Mouse (Mus musculus): ENCODE results near the gene Crtac1. TPM values are rescaled to one million over a fixed set of nuclear protein-coding genes. Genes with fewer than 3 reads are reported as not detected.

Crtac1 gene
- polyA plus RNA-seq, 1 experiment: 77.2 TPM

DNA sequence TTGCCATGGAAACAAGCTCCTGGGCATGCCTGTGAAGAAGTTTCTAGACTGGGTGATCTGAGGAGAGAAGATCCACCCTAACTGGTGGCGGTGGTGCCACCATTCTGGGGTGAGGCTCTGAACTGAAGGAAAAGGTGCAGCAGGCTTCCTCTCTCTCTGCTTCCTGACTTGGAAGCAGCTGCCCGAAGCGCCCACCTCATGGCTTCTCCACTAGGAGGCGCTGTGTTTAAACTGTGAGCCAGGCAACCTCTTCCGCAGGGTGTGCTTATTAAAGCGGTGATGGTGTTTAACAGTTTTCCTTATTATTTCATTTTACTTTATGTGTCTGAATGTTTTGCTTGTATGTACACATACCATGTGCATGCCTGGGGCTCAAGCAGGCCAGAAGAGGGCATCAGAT lies 90.4 kb downstream of the Crtac1 start:
- peak in 1 of 2 experiments; percentile 64 for DNase-seq (ENCODE audit: extremely low spot score in 1 of 2, low spot score in 1 of 2)

- DNase-seq (ENCODE audit: extremely low spot score in 1 of 2, low spot score in 1 of 2): peak in 1 of 2 experiments; percentile 64
Observed at GRCm38 (mm10) chr19:42332081-42332736, 99.4 kb downstream of the Crtac1 start.

DNA sequence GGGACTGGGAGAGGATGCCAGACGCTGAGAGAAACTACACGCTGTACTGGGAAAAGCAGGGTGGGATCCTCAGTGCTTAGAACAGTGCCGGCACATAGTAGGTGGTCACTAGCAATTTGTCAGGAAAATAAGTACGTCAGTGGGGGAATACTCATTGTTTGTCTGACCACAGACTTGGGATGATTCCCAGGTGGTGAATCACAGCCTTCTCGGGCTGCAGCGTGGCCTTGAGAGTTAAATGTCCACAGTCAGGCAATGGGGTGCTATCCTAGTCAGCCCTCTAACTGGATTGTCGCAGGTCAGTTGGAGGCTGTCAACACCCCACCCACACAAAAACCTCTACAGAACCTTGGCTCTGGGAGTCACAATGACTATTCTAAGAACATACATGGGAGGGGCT lies 100.1 kb downstream of the Crtac1 start:
- DNase-seq (ENCODE audit: extremely low spot score in 1 of 2, low spot score in 1 of 2): no peak

- peak in 1 of 2 experiments; percentile 13 for DNase-seq (ENCODE audit: extremely low spot score in 1 of 2, low spot score in 1 of 2)
Observed at GRCm38 (mm10) chr19:42328160-42328559, 103.4 kb downstream of the Crtac1 start.

DNA sequence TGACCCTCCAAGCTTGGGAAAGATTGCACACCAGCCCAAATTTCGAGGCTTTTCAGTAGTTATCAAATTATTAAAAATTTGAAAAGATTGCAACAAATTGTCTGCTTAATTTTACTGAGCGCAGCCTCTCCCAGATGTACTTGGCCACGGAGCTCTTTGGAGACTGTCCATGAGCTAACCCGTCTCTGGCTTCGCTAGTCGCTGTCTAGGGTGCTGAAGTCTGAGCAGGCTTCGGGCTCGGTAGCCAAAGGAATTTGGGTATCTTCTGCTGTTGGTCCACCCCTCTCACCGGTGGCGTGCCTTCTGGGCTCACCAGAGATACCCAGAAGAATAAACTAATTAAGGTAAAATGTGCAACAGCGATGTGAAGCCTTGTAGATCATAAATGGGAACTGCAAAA lies 105.7 kb downstream of the Crtac1 start:
- DNase-seq (ENCODE audit: extremely low spot score in 1 of 2, low spot score in 1 of 2): peak in 1 of 2 experiments; percentile 34

DNA sequence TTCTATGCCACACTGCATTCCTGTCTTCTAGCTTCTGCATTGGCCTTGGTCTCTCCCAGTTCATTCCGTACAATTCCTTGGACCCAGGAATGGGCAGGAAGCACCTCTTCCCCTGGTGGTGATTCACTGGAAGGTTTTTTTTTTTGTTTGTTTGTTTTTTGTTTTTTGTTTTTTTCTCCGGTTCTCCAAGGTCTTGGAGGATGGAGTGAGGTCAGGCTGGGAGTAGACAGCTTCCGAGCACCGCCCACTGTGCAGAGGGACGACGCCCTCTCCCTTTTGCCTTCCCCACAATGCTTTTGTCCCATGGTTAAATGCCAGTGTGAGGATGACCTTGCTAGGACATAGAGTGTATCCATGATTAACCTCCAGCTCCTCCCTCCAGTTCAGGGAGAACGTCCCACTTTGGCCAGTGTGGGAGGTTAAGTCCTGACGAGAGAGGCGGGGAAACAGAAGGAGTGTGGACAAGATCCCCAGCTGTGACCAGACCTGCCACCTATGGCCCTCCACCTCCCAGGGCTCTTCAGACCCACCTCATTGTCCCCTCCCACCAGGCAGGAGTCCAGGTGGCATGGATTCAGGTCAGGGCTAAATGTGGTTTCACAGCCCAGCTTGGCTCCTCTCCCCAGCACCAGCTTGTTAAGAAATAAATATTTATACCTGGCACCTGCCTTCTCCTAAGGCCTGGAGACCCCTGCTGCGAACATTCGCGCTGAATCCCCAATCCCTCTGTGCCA lies 109.1 kb downstream of the Crtac1 start:
- DNase-seq (ENCODE audit: extremely low spot score in 1 of 2, low spot score in 1 of 2): no peak

DNA sequence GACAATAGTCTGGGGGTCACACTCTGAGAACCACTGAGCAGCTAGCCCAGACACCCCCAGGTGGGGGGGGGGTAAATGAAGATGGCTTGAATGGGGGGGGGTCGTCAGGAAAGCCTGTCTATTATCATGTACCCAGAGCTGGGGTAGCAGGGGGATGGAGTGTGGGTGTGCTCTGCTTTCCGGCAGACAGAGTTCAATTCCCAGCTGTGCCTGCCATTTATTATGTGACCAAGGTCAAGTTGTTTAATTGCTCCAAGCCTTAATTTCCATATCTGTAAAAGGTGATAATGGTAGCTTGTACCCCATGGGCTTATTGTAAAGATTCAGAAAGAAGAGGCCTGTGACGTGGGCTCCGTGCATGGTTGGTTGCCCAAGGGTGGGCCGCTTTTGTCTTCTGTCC lies 109.6 kb downstream of the Crtac1 start:
- no peak for DNase-seq (ENCODE audit: extremely low spot score in 1 of 2, low spot score in 1 of 2)

DNA sequence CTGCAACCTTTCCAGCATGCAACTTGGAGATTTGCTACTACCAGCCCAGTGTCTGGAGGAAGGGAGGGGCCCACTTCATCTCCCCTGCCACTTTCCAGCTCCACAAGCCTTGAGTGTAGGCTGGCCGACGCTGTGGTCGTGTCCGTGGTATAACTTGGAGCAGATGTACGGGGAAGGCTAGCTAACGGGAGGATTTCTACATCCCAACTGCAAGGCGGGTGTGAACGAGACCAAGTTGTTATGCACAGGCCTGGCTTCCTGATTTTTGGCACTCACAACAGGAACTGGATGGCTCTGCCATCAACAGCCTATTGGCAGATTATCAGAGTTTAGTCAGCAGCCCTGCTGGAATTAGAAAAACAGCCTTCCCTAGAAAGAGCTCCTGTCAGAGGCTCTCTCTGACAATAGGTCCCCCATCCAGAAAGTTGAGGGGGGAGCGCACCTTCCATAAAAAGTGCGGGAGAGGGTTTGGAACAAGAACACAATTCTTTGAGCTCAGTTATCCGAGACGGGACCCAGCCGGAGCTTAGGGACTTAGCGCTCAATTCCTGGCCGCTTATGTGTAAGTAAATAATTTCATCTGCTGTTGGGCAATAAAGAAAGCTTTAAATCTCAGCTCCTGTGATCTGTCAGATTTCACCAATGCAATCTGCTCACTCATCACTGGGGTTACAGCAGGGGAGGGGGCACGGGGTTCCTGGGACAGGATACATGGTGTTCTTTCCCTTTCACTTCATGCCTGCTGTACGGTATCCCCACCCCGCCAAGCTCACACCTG lies 113.7 kb downstream of the Crtac1 start:
- peak; percentile 41 to 74 for DNase-seq (ENCODE audit: extremely low spot score in 1 of 2, low spot score in 1 of 2)

- DNase-seq (ENCODE audit: extremely low spot score in 1 of 2, low spot score in 1 of 2): peak in 1 of 2 experiments; percentile 53
Observed at GRCm38 (mm10) chr19:42316998-42317397, 114.6 kb downstream of the Crtac1 start.

GRCm38 (mm10) chr19:42316525-42316924 lies 115.1 kb downstream of the Crtac1 start:
- peak in 1 of 2 experiments; percentile 58 for DNase-seq (ENCODE audit: extremely low spot score in 1 of 2, low spot score in 1 of 2)

- peak; percentile 78 to 97 for DNase-seq (ENCODE audit: extremely low spot score in 1 of 2, low spot score in 1 of 2)
Observed at GRCm38 (mm10) chr19:42315914-42316313, 115.7 kb downstream of the Crtac1 start.

DNA sequence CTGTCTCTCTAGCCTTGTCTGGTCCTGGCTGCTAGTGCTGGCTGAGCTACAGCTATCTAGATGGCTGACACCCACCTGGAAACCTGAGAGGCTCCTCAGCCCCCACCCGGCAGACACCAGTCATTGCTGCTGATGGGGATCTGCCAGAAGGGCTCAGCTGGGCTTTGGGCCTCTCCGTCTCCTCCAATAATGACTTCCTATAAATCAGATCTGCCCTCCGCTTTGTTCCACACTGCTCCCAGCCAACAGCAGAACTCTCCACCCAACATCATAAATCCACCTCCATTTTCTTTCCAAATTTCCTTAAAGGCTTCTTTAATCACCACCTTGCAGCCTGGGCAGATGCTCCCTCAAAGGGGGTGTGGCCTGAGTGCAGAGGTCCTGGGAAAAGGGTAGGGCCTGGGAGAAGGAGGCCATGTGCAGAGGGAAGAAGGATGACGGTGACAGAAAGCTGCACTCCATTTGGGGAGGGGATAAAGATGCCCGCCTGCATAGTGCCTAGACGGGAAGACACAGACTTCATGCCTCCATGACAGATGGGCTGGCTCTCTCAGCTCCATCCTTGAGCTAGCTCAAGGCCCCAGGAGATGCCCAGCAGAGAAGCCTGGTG lies 116.4 kb downstream of the Crtac1 start:
- no peak for DNase-seq (ENCODE audit: extremely low spot score in 1 of 2, low spot score in 1 of 2)

DNA sequence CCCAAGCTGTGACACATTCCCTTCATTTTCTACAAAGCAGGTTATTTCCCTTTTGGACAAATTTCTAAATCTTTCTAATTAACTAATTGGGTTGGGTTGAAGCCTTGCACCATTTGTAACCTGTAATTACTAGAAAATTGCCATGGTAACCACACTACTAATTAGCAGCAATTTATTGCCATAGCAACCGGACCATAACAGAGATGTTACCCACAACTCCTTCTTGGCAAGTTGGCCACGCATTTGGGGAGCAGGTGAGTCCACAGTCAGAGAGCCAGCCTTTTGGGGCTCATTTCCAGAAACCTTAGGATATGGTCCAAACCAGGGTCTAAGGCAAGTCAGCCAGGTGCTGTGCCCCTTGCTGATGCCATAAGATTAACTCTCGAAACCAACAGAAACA lies 119.4 kb downstream of the Crtac1 start:
- DNase-seq (ENCODE audit: extremely low spot score in 1 of 2, low spot score in 1 of 2): no peak

GRCm38 (mm10) chr19:42311332-42311731 lies 120.3 kb downstream of the Crtac1 start:
- no peak for DNase-seq (ENCODE audit: extremely low spot score in 1 of 2, low spot score in 1 of 2)

GRCm38 (mm10) chr19:42308931-42309330 lies 122.7 kb downstream of the Crtac1 start:
- no peak for DNase-seq (ENCODE audit: extremely low spot score in 1 of 2, low spot score in 1 of 2)

GRCm38 (mm10) chr19:42307019-42307418 lies 124.6 kb downstream of the Crtac1 start:
- DNase-seq (ENCODE audit: extremely low spot score in 1 of 2, low spot score in 1 of 2): no peak

GRCm38 (mm10) chr19:42306202-42306601 lies 125.4 kb downstream of the Crtac1 start:
- DNase-seq (ENCODE audit: extremely low spot score in 1 of 2, low spot score in 1 of 2): no peak

- no peak for DNase-seq (ENCODE audit: extremely low spot score in 1 of 2, low spot score in 1 of 2)
Observed at GRCm38 (mm10) chr19:42305746-42306145, 125.8 kb downstream of the Crtac1 start.

DNA sequence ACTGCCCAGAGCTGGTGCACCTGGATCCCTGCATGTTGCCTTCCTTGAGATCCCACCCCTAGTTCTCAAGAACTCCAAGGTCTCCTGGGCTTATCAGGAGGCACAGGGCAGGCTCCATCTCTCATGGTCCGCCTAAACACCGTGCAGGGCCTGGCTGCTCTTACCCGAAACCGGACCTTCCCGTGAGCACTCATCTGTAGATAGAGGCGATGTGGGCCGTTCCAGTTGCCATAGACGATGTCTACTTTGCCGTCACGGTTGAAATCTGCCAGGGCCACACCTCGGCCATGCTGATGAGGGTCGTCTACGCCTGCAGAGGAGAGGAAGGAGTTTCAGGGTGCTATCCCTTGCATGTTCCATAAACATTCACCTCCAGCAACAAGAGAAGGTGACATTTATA lies 127.1 kb downstream of the Crtac1 start:
- no peak for DNase-seq (ENCODE audit: extremely low spot score in 1 of 2, low spot score in 1 of 2)

DNA sequence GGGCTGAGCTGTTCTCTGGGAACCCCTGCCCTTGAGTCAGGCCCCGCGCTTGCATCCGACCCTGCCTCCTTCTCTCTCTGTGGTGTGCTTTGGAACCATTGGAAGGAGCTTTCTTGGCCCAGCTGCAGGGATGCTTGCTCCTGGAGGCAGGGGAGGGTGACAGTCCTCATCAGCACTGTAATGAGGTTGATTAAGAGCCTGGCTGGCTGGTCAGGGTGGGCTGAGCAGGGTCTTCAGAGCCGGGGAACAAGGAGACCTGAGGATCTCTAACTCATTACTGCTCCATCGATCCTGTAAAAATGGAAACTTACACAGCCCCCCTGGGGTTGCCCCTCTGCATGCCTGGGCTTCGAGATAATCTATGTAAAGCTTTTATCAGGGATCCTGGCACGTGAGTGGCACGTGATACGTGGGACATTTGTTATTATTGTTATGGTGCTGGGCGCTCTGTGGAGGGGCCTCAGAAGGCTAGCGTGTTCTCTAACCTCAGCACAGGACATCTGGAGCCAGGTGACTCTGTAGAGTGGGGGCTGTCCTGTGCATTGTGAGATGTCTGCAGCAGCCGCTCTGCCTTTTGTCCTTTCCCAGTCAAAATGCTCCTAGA lies 128.3 kb downstream of the Crtac1 start:
- DNase-seq (ENCODE audit: extremely low spot score in 1 of 2, low spot score in 1 of 2): no peak

- DNase-seq (ENCODE audit: extremely low spot score in 1 of 2, low spot score in 1 of 2): no peak
Observed at GRCm38 (mm10) chr19:42293216-42293615, 138.4 kb downstream of the Crtac1 start.

Measured in frontal cortex, adult 2 months (tissue).